Mouse (Mus musculus): ENCODE measurements around the gene Raph1.

- TF ChIP-seq CTCF (IDR thresholded peaks at IDR 0.05; ENCODE audit: borderline replicate concordance, insufficient read depth, low read length) (no peak), POLR2A (IDR thresholded peaks at IDR 0.05; ENCODE audit: low read depth, low read length) (no peak)
These were observed 13.0 kb upstream of the Raph1 start for GRCm38 (mm10) chr1:60579886-60580285.
